ENCODE assay signal across 9 mouse cellular contexts in the genomic region with DNA sequence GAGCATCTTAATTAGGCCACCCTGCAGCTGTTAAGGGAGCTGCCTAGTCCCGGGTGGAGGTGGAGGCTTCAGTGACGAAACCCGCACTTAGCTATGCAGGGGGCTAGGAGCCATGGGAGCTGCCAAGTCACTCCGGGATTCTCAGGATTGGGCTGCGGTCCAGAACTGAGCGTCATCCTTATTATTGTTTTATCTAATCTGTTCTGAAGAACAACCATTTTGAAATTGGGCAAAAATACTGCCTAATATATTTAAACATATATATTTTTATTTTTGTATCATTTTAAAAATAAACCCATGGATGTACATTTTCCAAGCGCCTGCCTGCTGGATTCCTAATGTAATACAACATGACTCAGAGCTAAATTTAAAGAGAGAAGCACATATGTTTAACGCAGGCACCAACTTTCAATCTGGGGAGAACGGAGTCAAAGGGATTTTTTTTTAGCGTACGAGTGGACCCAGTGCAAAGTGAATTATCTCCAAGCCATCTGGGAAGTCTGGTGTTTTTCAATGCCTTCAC. TPM values are rescaled to one million over a fixed set of nuclear protein-coding genes. Genes with fewer than 3 reads are reported as not detected.
A peak's percentile ranks its signal among the peaks of the same experiment; 100 is the strongest.
DNase-seq lines count a peak whose midpoint lies in the region; ATAC-seq lines count a peak whose summit lies in the region.
"Had no signal": no experiment of that assay in that cellular context is flagged by ENCODE, and none has a peak within 500 bp of the region (broad histone marks: within the 10 kb centered on the region; RNA-seq: fewer than 3 reads in every experiment).

No protein-coding gene starts in this region.

- no peak for DNase-seq in midbrain, embryonic 11.5 days (ENCODE audit: low spot score, missing footprints)
- DNase-seq in frontal cortex, postnatal 25 days (ENCODE audit: low spot score in 2 of 2) = peak; percentile 32 to 37
- peak; percentile 68 to 75 for DNase-seq in left cerebral cortex, postnatal 10 days (ENCODE audit: extremely low spot score in 1 of 2, low spot score in 2 of 2)
- DNase-seq in telencephalon, adult 2 months (ENCODE audit: low read depth, low spot score) = peak; percentile 92
- DNase-seq in adipocyte (ENCODE audit: low spot score) = no peak
- no peak for DNase-seq in adrenal gland, postnatal 10 days
- DNase-seq: adrenal gland, postnatal 36 days had no signal

- intact Hi-C loops in left cerebral cortex, postnatal 10 days (cut with DNase I) = no loop called here

- no peaks in the 10 kb centered on the region for H3K9me3 ChIP-seq in midbrain, embryonic 16.5 days (replicated peaks; ENCODE audit: control insufficient read depth, low read length, poor library complexity, severe bottlenecking)
- H3K9me3 ChIP-seq in midbrain, embryonic 11.5 days (ENCODE audit: control insufficient read depth, low read length) = no peaks in the 10 kb centered on the region
- H3K9me3 ChIP-seq: embryonic facial prominence, embryonic 15.5 days had no signal

- H3K4me1 ChIP-seq in midbrain, embryonic 16.5 days (ENCODE audit: control insufficient read depth, insufficient read depth, low read length) = no peaks in the 10 kb centered on the region
- H3K4me1 ChIP-seq in midbrain, embryonic 11.5 days (ENCODE audit: control insufficient read depth, insufficient read depth, low read length) = no peaks in the 10 kb centered on the region
- H3K4me1 ChIP-seq: embryonic facial prominence, embryonic 15.5 days had no signal

- no peaks in the 10 kb centered on the region for H3K36me3 ChIP-seq in midbrain, embryonic 16.5 days (ENCODE audit: control insufficient read depth, insufficient read depth, low read length)
- H3K36me3 ChIP-seq in midbrain, embryonic 11.5 days (ENCODE audit: control insufficient read depth, insufficient read depth, low read length) = no peaks in the 10 kb centered on the region
- H3K36me3 ChIP-seq: embryonic facial prominence, embryonic 15.5 days had no signal

- no peak for ATAC-seq in midbrain, embryonic 16.5 days
- ATAC-seq in midbrain, embryonic 11.5 days (ENCODE audit: low FRiP score) = no peak

- WGBS in midbrain, embryonic 16.5 days = 57% methylated on average over 11 of the region's 11 CpGs
- WGBS in midbrain, embryonic 11.5 days = 73% methylated on average over 11 of the region's 11 CpGs

- H3K27ac ChIP-seq in midbrain, embryonic 16.5 days (ENCODE audit: low read length) = no peak overlapping the region
- H3K27ac ChIP-seq in midbrain, embryonic 11.5 days (ENCODE audit: low read depth, low read length) = no peak overlapping the region
- H3K27ac ChIP-seq: embryonic facial prominence, embryonic 15.5 days had no signal

- H3K9ac ChIP-seq in midbrain, embryonic 16.5 days (ENCODE audit: low read depth, low read length) = no peak overlapping the region
- no peak overlapping the region for H3K9ac ChIP-seq in midbrain, embryonic 11.5 days (ENCODE audit: low read length)
- H3K9ac ChIP-seq: embryonic facial prominence, embryonic 15.5 days had no signal

- no peaks in the 10 kb centered on the region for H3K27me3 ChIP-seq in midbrain, embryonic 16.5 days (ENCODE audit: control insufficient read depth, insufficient read depth, low read depth, low read length)
- H3K27me3 ChIP-seq in midbrain, embryonic 11.5 days (ENCODE audit: control insufficient read depth, insufficient read depth, low read length) = no peaks in the 10 kb centered on the region
- H3K27me3 ChIP-seq: embryonic facial prominence, embryonic 15.5 days had no signal

- peak overlapping the region; percentile 0; the same call in 1 of the 2 replicates for H3K4me2 ChIP-seq in midbrain, embryonic 16.5 days (ENCODE audit: low read length)
- no peak overlapping the region for H3K4me2 ChIP-seq in midbrain, embryonic 11.5 days
- H3K4me2 ChIP-seq: embryonic facial prominence, embryonic 15.5 days had no signal

- no peak overlapping the region for H3K4me3 ChIP-seq in midbrain, embryonic 16.5 days (ENCODE audit: low read depth, low read length)
- no peak overlapping the region for H3K4me3 ChIP-seq in midbrain, embryonic 11.5 days (ENCODE audit: low read depth, low read length)
- H3K4me3 ChIP-seq: embryonic facial prominence, embryonic 15.5 days had no signal

RNA-seq across cellular contexts. Expression of a gene that starts 26.3 kb away (rescaled TPM):
- 69.8 and 70.6 TPM in 2 replicates for polyA plus RNA-seq in midbrain, embryonic 16.5 days (2015; fragmentation: Nextera tagmentation; extraction: Ambion mirVana)
- 67.5 and 68.4 TPM in 2 replicates for polyA plus RNA-seq in midbrain, embryonic 11.5 days (2014; fragmentation: Nextera tagmentation; extraction: Ambion mirVana)
- total RNA-seq in left cerebral cortex, postnatal 10 days (2021) = 10 to 100 TPM; 33.5 to 37.9 TPM
- total RNA-seq in adrenal gland, postnatal 10 days (2021) = 10 to 100 TPM; 18.6 to 21.7 TPM

Comparison
In these comparisons a context has a peak if more than half of its experiments do, and no peak if none do; other contexts are left out.
1. DNase-seq: peak in frontal cortex, postnatal 25 days (2 of 2), left cerebral cortex, postnatal 10 days (2 of 2) and telencephalon, adult 2 months (single experiment); none in midbrain, embryonic 11.5 days (single experiment), adipocyte (single experiment) and adrenal gland, postnatal 10 days (single experiment).